Mouse (Mus musculus): ENCODE measurements around the gene Galns. TPM values are rescaled to one million over a fixed set of nuclear protein-coding genes. Genes with fewer than 3 reads are reported as not detected.

The Galns gene
- polyA plus RNA-seq, 1 experiment = not detected

DNA sequence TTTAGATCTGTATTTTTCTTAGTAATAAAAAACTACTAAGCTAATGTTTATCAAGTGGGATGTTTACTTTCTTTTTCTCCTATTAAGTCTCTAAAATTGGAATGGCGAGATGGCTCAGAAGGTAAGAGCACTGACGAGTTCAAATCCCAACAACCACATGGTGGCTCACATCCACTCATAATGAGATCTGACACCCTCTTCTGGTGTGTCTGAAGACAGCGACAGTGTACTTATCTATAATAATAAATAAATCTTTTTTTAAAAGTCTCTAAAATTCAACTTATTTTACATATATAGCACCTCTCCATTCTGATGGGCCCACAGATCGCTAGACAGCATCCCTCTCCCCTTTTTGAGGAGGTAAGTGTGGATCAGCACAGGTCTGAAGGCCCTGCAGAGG lies 1.1 kb downstream of the Galns start:
- H3K4me3 ChIP-seq (ENCODE audit: insufficient read depth, low read depth, low read length) = no peak overlapping the region
- H3K4me1 ChIP-seq (ENCODE audit: control insufficient read depth, insufficient read depth, low read length) = peaks cover 14% of the 10 kb centered on the region; the same call in 1 of the 2 replicates
- TF ChIP-seq POLR2A (IDR thresholded peaks at IDR 0.05; ENCODE audit: insufficient read depth, low read depth, low read length) = no peak
- TF ChIP-seq CTCF (IDR thresholded peaks at IDR 0.05; ENCODE audit: insufficient read depth, low read depth, low read length) = no peak
- 46% methylated on average over 4 of the region's 4 CpGs for WGBS
- H3K27ac ChIP-seq (ENCODE audit: insufficient read depth, low read depth, low read length) = no peak overlapping the region

DNA sequence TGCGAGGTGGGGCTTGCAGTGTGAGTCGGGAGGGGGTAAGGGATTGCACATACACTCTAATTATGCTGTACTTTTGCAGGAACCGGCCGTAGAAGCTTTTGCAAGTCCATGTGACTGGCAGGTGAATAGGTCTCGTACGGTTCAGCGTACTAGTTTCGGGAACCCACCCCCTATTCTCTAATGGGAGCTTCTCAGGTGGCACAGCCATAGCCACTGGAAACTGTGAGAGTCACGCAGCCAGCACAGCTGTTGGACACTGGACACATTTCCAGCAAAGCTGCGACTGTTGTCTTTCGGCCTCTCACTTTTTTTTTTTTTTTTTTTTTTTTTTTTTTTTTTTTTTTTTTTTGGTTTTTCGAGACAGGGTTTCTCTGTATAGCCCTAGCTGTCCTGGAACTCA lies 4.5 kb downstream of the Galns start:
- Histone ChIP-seq H3K27ac (ENCODE audit: insufficient read depth, low read depth, low read length) (no peak overlapping the region), H3K4me1 (ENCODE audit: control insufficient read depth, insufficient read depth, low read length) (peaks cover 15% of the 10 kb centered on the region), H3K4me3 (ENCODE audit: insufficient read depth, low read depth, low read length) (no peak overlapping the region)
- TF ChIP-seq CTCF (IDR thresholded peaks at IDR 0.05; ENCODE audit: insufficient read depth, low read depth, low read length) (no peak), POLR2A (IDR thresholded peaks at IDR 0.05; ENCODE audit: insufficient read depth, low read depth, low read length) (no peak)
- WGBS = 72% methylated on average over 11 of the region's 12 CpGs

DNA sequence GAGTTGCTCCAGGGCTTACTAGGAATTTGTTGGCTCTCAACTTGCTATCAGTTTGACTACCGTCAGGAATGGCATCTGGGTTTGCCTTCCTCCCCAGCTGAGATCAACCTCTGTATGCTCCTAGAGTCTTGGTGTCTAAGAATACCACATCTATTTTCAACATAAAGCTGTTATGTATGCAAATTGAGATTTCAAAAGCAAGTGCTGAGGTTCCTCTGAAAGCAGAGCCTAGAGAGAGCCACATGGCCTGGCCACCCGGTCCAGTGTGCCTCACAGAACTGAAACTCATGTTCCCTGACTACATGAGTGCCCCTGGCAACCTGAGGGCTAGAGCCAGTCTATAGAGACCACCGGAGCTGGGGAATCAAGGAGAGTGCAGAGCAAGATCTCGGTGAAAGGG lies 5.9 kb downstream of the Galns start:
- TF ChIP-seq POLR2A (IDR thresholded peaks at IDR 0.05; ENCODE audit: insufficient read depth, low read depth, low read length) = no peak
- no peak for TF ChIP-seq CTCF (IDR thresholded peaks at IDR 0.05; ENCODE audit: insufficient read depth, low read depth, low read length)
- H3K4me3 ChIP-seq (ENCODE audit: insufficient read depth, low read depth, low read length) = no peak overlapping the region
- H3K27ac ChIP-seq (ENCODE audit: insufficient read depth, low read depth, low read length) = no peak overlapping the region
- H3K4me1 ChIP-seq (ENCODE audit: control insufficient read depth, insufficient read depth, low read length) = peaks cover 11% of the 10 kb centered on the region
- 62% methylated on average over 4 of the region's 4 CpGs for WGBS

DNA sequence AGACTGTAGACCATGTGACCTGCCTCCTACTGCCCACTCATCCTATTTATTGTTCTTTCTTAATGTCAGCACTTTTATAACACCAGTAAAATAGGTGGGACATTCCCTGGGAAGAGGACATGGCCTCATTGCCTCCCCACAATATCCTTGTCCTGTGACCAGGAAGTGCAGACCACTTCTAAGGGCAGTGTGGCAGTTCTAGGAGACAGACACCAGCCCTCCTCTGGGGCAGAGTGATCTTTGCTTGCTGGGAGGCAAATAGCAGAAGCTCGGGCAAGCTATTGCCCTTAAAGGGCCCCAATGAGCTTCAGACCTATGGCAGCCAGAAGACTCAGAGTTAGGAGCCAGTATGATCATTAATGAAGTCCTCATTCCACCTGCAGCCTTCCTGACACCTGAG lies 6.6 kb downstream of the Galns start:
- Histone ChIP-seq H3K4me1 (ENCODE audit: control insufficient read depth, insufficient read depth, low read length) (peaks cover 11% of the 10 kb centered on the region), H3K4me3 (ENCODE audit: insufficient read depth, low read depth, low read length) (no peak overlapping the region), H3K27ac (ENCODE audit: insufficient read depth, low read depth, low read length) (no peak overlapping the region)
- 75% methylated on average over 1 of the region's 1 CpGs for WGBS
- TF ChIP-seq POLR2A (IDR thresholded peaks at IDR 0.05; ENCODE audit: insufficient read depth, low read depth, low read length) (no peak), CTCF (IDR thresholded peaks at IDR 0.05; ENCODE audit: insufficient read depth, low read depth, low read length) (no peak)

DNA sequence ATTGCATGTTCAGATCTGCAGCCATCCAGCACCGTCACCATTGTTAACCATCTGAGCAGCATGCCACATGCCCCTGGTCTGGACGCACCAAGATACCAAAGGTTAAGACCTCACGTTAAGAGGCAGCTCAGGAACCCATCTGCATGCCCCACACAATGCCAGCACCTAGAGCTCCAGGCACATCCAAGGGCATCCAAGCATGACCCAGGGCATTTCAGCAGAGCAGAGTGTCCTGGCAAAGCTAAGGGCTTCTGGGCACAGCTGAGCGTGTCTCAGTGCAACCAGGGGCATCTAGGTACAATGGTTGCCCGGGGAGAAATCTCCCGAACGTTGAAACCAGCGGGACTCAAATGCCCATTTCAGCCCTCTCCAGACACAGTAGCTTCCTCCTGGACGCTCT lies 10.6 kb downstream of the Galns start:
- no peak overlapping the region for H3K27ac ChIP-seq (ENCODE audit: insufficient read depth, low read depth, low read length)
- TF ChIP-seq POLR2A (IDR thresholded peaks at IDR 0.05; ENCODE audit: insufficient read depth, low read depth, low read length) = no peak
- TF ChIP-seq CTCF (IDR thresholded peaks at IDR 0.05; ENCODE audit: insufficient read depth, low read depth, low read length) = no peak
- H3K4me1 ChIP-seq (ENCODE audit: control insufficient read depth, insufficient read depth, low read length) = peaks cover 11% of the 10 kb centered on the region
- 92% methylated on average over 9 of the region's 9 CpGs for WGBS
- H3K4me3 ChIP-seq (ENCODE audit: insufficient read depth, low read depth, low read length) = no peak overlapping the region

DNA sequence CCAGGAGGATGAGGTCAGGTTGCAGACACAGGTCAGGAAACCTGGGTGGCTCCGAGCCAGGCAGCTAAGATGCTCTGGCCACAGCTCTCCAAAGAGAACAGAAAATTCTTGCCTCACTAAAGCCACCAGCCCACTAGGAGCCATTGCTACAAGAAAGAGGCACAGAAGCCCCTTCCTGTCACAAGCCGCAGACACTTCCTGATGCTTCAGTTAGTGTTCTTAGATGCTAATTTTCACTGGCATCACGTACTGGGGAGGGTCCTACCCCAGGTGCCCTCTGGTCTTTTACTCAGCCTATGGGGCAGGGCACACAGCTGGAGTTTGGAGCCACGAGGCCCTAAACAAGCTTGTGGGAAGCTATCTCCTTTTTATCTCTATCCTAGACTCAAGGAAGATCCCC lies 15.2 kb downstream of the Galns start:
- no peak for TF ChIP-seq POLR2A (IDR thresholded peaks at IDR 0.05; ENCODE audit: insufficient read depth, low read depth, low read length)
- TF ChIP-seq CTCF (IDR thresholded peaks at IDR 0.05; ENCODE audit: insufficient read depth, low read depth, low read length) = no peak
- Histone ChIP-seq H3K4me1 (ENCODE audit: control insufficient read depth, insufficient read depth, low read length) (peaks cover 18% of the 10 kb centered on the region), H3K27ac (ENCODE audit: insufficient read depth, low read depth, low read length) (no peak overlapping the region), H3K4me3 (ENCODE audit: insufficient read depth, low read depth, low read length) (no peak overlapping the region)
- WGBS = 68% methylated on average over 4 of the region's 4 CpGs

DNA sequence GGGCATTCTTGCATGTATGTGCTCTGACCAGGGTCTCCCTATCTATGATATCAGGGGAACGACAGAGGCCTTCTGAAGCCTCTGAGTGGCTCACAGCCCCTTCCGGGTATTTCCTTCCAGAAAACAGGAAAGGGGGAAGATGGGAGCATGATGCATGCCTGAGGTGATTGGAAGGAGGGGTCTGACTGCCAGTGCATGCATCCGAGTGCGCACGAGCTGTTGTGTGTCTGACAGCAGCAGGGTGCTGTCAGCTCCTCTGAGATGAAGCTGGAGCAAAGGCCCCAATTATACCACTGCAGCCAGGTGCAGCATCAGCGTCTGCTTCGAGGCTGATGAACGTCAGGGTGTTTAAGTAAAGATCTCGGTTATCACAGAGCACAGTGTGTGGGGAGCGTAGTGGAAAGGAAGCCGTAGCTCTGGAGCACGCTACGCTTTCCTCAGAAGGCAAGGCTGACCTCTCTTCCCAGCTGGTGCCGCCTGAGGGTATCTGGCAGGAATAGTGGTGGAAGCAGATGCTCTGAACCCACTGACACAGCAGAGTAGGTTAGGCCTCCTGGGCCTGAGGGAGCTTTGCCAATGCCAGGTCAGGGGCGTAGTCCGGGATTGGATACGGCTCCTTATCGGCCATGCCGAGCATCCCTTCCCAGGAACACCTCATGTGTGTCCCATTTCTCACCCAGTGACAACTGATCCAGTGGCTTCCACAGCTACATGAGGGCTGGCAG lies 17.3 kb downstream of the Galns start:
- WGBS = 53% methylated on average over 19 of the region's 19 CpGs

DNA sequence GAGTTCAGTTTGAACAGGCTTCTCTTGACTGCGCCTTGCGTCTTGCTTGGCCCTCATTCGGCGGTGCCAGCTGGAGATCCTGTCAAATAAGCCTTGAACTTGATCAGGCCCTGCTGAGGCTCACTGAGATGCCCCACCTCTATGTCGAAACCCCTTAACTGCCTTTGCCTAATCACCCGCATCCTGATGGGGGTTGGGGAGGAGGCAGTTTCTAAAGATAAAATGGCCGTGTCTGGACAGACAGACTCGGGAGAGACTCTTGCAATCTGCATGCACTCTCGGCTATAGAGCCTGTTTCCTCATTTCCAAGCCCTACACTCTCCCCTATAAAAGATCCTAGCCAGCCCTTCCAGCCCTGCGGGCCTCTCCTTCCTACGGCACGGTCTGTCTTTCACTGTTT lies 18.0 kb downstream of the Galns start:
- 81% methylated on average over 12 of the region's 12 CpGs for WGBS
- Histone ChIP-seq H3K4me3 (ENCODE audit: insufficient read depth, low read depth, low read length) (no peak overlapping the region), H3K4me1 (ENCODE audit: control insufficient read depth, insufficient read depth, low read length) (peaks cover 18% of the 10 kb centered on the region), H3K27ac (ENCODE audit: insufficient read depth, low read depth, low read length) (no peak overlapping the region)
- no peak for TF ChIP-seq CTCF (IDR thresholded peaks at IDR 0.05; ENCODE audit: insufficient read depth, low read depth, low read length)
- no peak for TF ChIP-seq POLR2A (IDR thresholded peaks at IDR 0.05; ENCODE audit: insufficient read depth, low read depth, low read length)

More for the DNA sequence above, 17.3 kb downstream of the Galns start:
- Histone ChIP-seq H3K4me1 (ENCODE audit: control insufficient read depth, insufficient read depth, low read length) (peaks cover 18% of the 10 kb centered on the region), H3K4me3 (ENCODE audit: insufficient read depth, low read depth, low read length) (no peak overlapping the region), H3K27ac (ENCODE audit: insufficient read depth, low read depth, low read length) (peak overlapping the region; percentile 45)
- no peak for TF ChIP-seq CTCF (IDR thresholded peaks at IDR 0.05; ENCODE audit: insufficient read depth, low read depth, low read length)
- no peak for TF ChIP-seq POLR2A (IDR thresholded peaks at IDR 0.05; ENCODE audit: insufficient read depth, low read depth, low read length)

DNA sequence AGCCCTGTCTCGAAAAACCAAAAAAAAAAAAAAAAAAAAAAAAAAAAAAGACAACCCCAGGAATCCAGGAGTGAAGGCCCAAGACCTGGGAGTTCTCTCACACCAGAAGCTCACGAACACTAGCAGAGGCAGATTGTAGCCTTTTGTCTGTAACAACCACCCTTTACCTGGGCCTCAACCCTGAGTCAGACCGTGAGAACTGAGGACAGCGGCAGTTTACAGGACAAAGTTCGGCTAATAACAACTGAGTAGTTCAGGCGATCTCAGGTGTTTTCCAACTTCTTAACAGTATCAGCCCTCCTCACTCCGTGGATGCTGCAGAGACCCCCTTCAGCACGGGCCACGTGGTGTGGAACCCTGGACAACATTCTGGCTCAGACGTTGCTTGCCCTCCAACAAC lies 24.5 kb downstream of the Galns start:
- no peaks in the 10 kb centered on the region for H3K4me1 ChIP-seq (ENCODE audit: control insufficient read depth, insufficient read depth, low read length)
- H3K27ac ChIP-seq (ENCODE audit: insufficient read depth, low read depth, low read length) = no peak overlapping the region
- H3K4me3 ChIP-seq (ENCODE audit: insufficient read depth, low read depth, low read length) = no peak overlapping the region
- 88% methylated on average over 10 of the region's 10 CpGs for WGBS
- no peak for TF ChIP-seq POLR2A (IDR thresholded peaks at IDR 0.05; ENCODE audit: insufficient read depth, low read depth, low read length)
- no peak for TF ChIP-seq CTCF (IDR thresholded peaks at IDR 0.05; ENCODE audit: insufficient read depth, low read depth, low read length)

Measured in olfactory bulb, adult 2 months (tissue).